Comparison of ENCODE assay signal across 13 mouse cellular contexts in the genomic region with DNA sequence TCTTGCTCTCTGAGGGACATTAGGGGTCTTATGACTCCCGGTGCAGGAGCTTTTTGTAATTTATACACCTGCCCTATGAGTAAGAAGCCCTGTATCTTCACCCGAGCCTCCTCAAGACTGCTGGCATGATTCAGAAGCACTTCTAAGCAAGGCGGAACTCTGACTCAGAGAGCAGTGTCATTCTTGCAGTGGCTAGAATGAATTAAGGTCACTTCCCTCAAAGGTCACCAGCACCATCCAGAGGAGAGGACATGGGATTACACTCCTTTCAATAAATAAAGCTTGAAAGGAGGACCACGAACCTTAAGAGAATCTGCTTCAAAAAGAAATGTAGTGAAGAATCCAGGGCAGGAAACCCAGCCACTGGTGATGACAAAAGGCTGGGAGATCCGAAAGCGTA. TPM values are rescaled to one million over a fixed set of nuclear protein-coding genes. Genes with fewer than 3 reads are reported as not detected.
DNase-seq lines count a peak whose midpoint lies in the region; ATAC-seq and TF ChIP-seq lines count a peak whose summit lies in the region.
"Had no signal": no experiment of that assay in that cellular context is flagged by ENCODE, and none has a peak within 500 bp of the region (broad histone marks: within the 10 kb centered on the region; RNA-seq: fewer than 3 reads in every experiment).

No protein-coding gene starts in this region.

- WGBS in forebrain, postnatal 0 days: 89% methylated on average over 6 of the region's 6 CpGs
- WGBS in forebrain, embryonic 13.5 days: 92% methylated on average over 6 of the region's 6 CpGs
- 87% methylated on average over 6 of the region's 6 CpGs for WGBS in liver, postnatal 0 days (ENCODE audit: insufficient replicate concordance)
- WGBS in liver, embryonic 11.5 days: 85% methylated on average over 6 of the region's 6 CpGs
- WGBS in large intestine, adult 2 months: 76% methylated on average over 6 of the region's 6 CpGs

- no peak for TF ChIP-seq EP300 in liver, postnatal 0 days (IDR thresholded peaks at IDR 0.05; ENCODE audit: low read depth)

- no peaks in the 10 kb centered on the region for H3K27me3 ChIP-seq in forebrain, postnatal 0 days (ENCODE audit: insufficient read depth, low read length)
- no peaks in the 10 kb centered on the region for H3K27me3 ChIP-seq in forebrain, embryonic 13.5 days
- H3K27me3 ChIP-seq in liver, postnatal 0 days (ENCODE audit: insufficient read depth, low read length): no peaks in the 10 kb centered on the region
- no peaks in the 10 kb centered on the region for H3K27me3 ChIP-seq in liver, embryonic 11.5 days (replicated peaks; ENCODE audit: control insufficient read depth, insufficient read depth, low read length)
- H3K27me3 ChIP-seq: megakaryocyte, embryonic 14.5 days had no signal

- H3K4me2 ChIP-seq in forebrain, postnatal 0 days (ENCODE audit: low read depth): no peak overlapping the region
- no peak overlapping the region for H3K4me2 ChIP-seq in forebrain, embryonic 13.5 days
- no peak overlapping the region for H3K4me2 ChIP-seq in liver, postnatal 0 days (ENCODE audit: low read depth, low read length)
- H3K4me2 ChIP-seq in liver, embryonic 11.5 days: no peak overlapping the region

- H3K9me3 ChIP-seq in forebrain, postnatal 0 days (ENCODE audit: low read length): no peaks in the 10 kb centered on the region
- no peaks in the 10 kb centered on the region for H3K9me3 ChIP-seq in forebrain, embryonic 13.5 days (replicated peaks)
- H3K9me3 ChIP-seq in liver, postnatal 0 days (ENCODE audit: low read length): no peaks in the 10 kb centered on the region
- H3K9me3 ChIP-seq in liver, embryonic 11.5 days (ENCODE audit: control insufficient read depth, low read length): no peaks in the 10 kb centered on the region
- H3K9me3 ChIP-seq: embryonic facial prominence, embryonic 10.5 days; hindbrain, embryonic 10.5 days; limb, embryonic 10.5 days; megakaryocyte, embryonic 14.5 days had no signal

- ATAC-seq in forebrain, postnatal 0 days: no peak
- no peak for ATAC-seq in forebrain, embryonic 13.5 days
- ATAC-seq in liver, postnatal 0 days: no peak
- ATAC-seq in liver, embryonic 11.5 days (replicated peaks; ENCODE audit: low FRiP score): no peak
- no peak for ATAC-seq in megakaryocyte, adult 5-6 weeks (ENCODE audit: poor library complexity, severe bottlenecking)

- TF ChIP-seq CTCF in forebrain, postnatal 0 days (IDR thresholded peaks at IDR 0.05; ENCODE audit: low read depth): peak; percentile 30
- peak; percentile 71 for TF ChIP-seq CTCF in liver, postnatal 0 days (IDR thresholded peaks at IDR 0.05; ENCODE audit: low read depth)

- no peak for DNase-seq in forebrain, postnatal 0 days
- no peak for DNase-seq in liver, postnatal 0 days
- no peak for DNase-seq in liver, embryonic 11.5 days (ENCODE audit: low spot score)
- DNase-seq in adrenal gland, adult 8-10 months: peak; percentile 45
- peak; percentile 1 for DNase-seq in large intestine, adult 2 months (ENCODE audit: low read depth, low spot score)
- DNase-seq in right cerebral cortex, postnatal 10 days (ENCODE audit: low spot score in 2 of 2): no peak
- DNase-seq: kidney, postnatal 10 days had no signal

- H3K27ac ChIP-seq in forebrain, postnatal 0 days (ENCODE audit: low read depth, low read length): no peak overlapping the region
- no peak overlapping the region for H3K27ac ChIP-seq in forebrain, embryonic 13.5 days
- H3K27ac ChIP-seq in liver, postnatal 0 days (ENCODE audit: low read depth): no peak overlapping the region
- H3K27ac ChIP-seq in liver, embryonic 11.5 days (ENCODE audit: low read depth, low read length): no peak overlapping the region; the same call in 1 of the 2 replicates
- H3K27ac ChIP-seq: embryonic facial prominence, embryonic 10.5 days; hindbrain, embryonic 10.5 days; limb, embryonic 10.5 days had no signal

- H3K36me3 ChIP-seq in forebrain, postnatal 0 days (ENCODE audit: insufficient read depth): peaks cover 20% of the 10 kb centered on the region; the same call in 1 of the 2 replicates
- H3K36me3 ChIP-seq in forebrain, embryonic 13.5 days (ENCODE audit: poor library complexity, severe bottlenecking): peaks cover 67% of the 10 kb centered on the region
- peaks cover 45% of the 10 kb centered on the region for H3K36me3 ChIP-seq in liver, postnatal 0 days (replicated peaks; ENCODE audit: insufficient read depth, low read length)
- H3K36me3 ChIP-seq in liver, embryonic 11.5 days (ENCODE audit: control insufficient read depth, insufficient read depth, low read length): peaks cover 38% of the 10 kb centered on the region

- no peak overlapping the region for H3K4me3 ChIP-seq in forebrain, postnatal 0 days (ENCODE audit: low read depth, low read length)
- H3K4me3 ChIP-seq in forebrain, embryonic 13.5 days: no peak overlapping the region
- no peak overlapping the region for H3K4me3 ChIP-seq in liver, postnatal 0 days (ENCODE audit: low read depth, low read length)
- no peak overlapping the region for H3K4me3 ChIP-seq in liver, embryonic 11.5 days (ENCODE audit: low read depth, low read length)
- H3K4me3 ChIP-seq: embryonic facial prominence, embryonic 10.5 days; hindbrain, embryonic 10.5 days; limb, embryonic 10.5 days; megakaryocyte, embryonic 14.5 days had no signal

- H3K9ac ChIP-seq in forebrain, postnatal 0 days: no peak overlapping the region
- H3K9ac ChIP-seq in forebrain, embryonic 13.5 days: no peak overlapping the region
- no peak overlapping the region for H3K9ac ChIP-seq in liver, postnatal 0 days (replicated peaks)
- no peak overlapping the region for H3K9ac ChIP-seq in liver, embryonic 11.5 days (ENCODE audit: low read depth, low read length)

- no peaks in the 10 kb centered on the region for H3K4me1 ChIP-seq in forebrain, postnatal 0 days (ENCODE audit: insufficient read depth)
- no peaks in the 10 kb centered on the region for H3K4me1 ChIP-seq in forebrain, embryonic 13.5 days
- H3K4me1 ChIP-seq in liver, postnatal 0 days (ENCODE audit: insufficient read depth): no peaks in the 10 kb centered on the region
- H3K4me1 ChIP-seq in liver, embryonic 11.5 days (replicated peaks; ENCODE audit: control insufficient read depth, insufficient read depth, low read length): no peaks in the 10 kb centered on the region
- H3K4me1 ChIP-seq: embryonic facial prominence, embryonic 10.5 days; hindbrain, embryonic 10.5 days; limb, embryonic 10.5 days; megakaryocyte, embryonic 14.5 days had no signal

RNA-seq across cellular contexts. Expression of gene Wdhd1, which starts 26.8 kb away (rescaled TPM):
- total RNA-seq in forebrain, postnatal 0 days (2014; rRNA removed): 6.9 and 9.1 TPM in 2 replicates
- 3.4 and 5.3 TPM in 2 replicates for polyA plus RNA-seq in forebrain, postnatal 0 days (2015; fragmentation: Nextera tagmentation; extraction: Ambion mirVana)
- polyA plus RNA-seq in forebrain, embryonic 13.5 days (2015; fragmentation: Nextera tagmentation; extraction: Ambion mirVana): 30.2 and 33.9 TPM in 2 replicates
- 10.1 and 13.7 TPM in 2 replicates for polyA plus RNA-seq in liver, postnatal 0 days (2015; fragmentation: Nextera tagmentation; extraction: Ambion mirVana)
- polyA plus RNA-seq in liver, embryonic 11.5 days (2014; fragmentation: Nextera tagmentation; extraction: Ambion mirVana): 65.7 and 68.8 TPM in 2 replicates
- 1 to 10 TPM; 2.1 to 4.8 (median 2.6) TPM for total RNA-seq in adrenal gland, adult 8-10 months (2022)
- polyA plus RNA-seq in large intestine, adult 2 months (2012; rRNA removed): 3.3 and 4.6 TPM in 2 replicates
- total RNA-seq in megakaryocyte, adult 5-6 weeks (2015): 28.1 and 30.4 TPM in 2 replicates
- 66.9 and 71.0 TPM in 2 replicates for total RNA-seq in megakaryocyte, adult 5-6 weeks (2017)

RNA-seq across cellular contexts. Expression of gene Socs4, which starts 26.9 kb away (rescaled TPM):
- 5.8 and 8.2 TPM in 2 replicates for total RNA-seq in forebrain, postnatal 0 days (2014; rRNA removed)
- 2.3 and 2.4 TPM in 2 replicates for polyA plus RNA-seq in forebrain, postnatal 0 days (2015; fragmentation: Nextera tagmentation; extraction: Ambion mirVana)
- 4.5 and 4.9 TPM in 2 replicates for polyA plus RNA-seq in forebrain, embryonic 13.5 days (2015; fragmentation: Nextera tagmentation; extraction: Ambion mirVana)
- 1.7 and 1.9 TPM in 2 replicates for polyA plus RNA-seq in liver, postnatal 0 days (2015; fragmentation: Nextera tagmentation; extraction: Ambion mirVana)
- 4.6 and 4.8 TPM in 2 replicates for polyA plus RNA-seq in liver, embryonic 11.5 days (2014; fragmentation: Nextera tagmentation; extraction: Ambion mirVana)
- 10 to 100 TPM; 19.8 to 21.7 (median 20.8) TPM for total RNA-seq in adrenal gland, adult 8-10 months (2022)
- polyA plus RNA-seq in large intestine, adult 2 months (2012; rRNA removed): 3.2 and 6.0 TPM in 2 replicates
- total RNA-seq in megakaryocyte, adult 5-6 weeks (2015): 20.3 and 23.5 TPM in 2 replicates
- 15.7 and 18.1 TPM in 2 replicates for total RNA-seq in megakaryocyte, adult 5-6 weeks (2017)

RNA-seq across cellular contexts. Expression of gene Mapk1ip1l, which starts 48.2 kb away (rescaled TPM):
- 41.2 and 60.4 TPM in 2 replicates for total RNA-seq in forebrain, postnatal 0 days (2014; rRNA removed)
- polyA plus RNA-seq in forebrain, postnatal 0 days (2015; fragmentation: Nextera tagmentation; extraction: Ambion mirVana): 24.4 and 36.7 TPM in 2 replicates
- 66.5 and 72.1 TPM in 2 replicates for polyA plus RNA-seq in forebrain, embryonic 13.5 days (2015; fragmentation: Nextera tagmentation; extraction: Ambion mirVana)
- 15.1 and 16.6 TPM in 2 replicates for polyA plus RNA-seq in liver, postnatal 0 days (2015; fragmentation: Nextera tagmentation; extraction: Ambion mirVana)
- 84.7 and 88.8 TPM in 2 replicates for polyA plus RNA-seq in liver, embryonic 11.5 days (2014; fragmentation: Nextera tagmentation; extraction: Ambion mirVana)
- total RNA-seq in adrenal gland, adult 8-10 months (2022): 10 to 100 TPM; 68.5 to 86.6 (median 83.1) TPM
- polyA plus RNA-seq in large intestine, adult 2 months (2012; rRNA removed): 33.5 and 61.4 TPM in 2 replicates
- 65.7 and 68.3 TPM in 2 replicates for total RNA-seq in megakaryocyte, adult 5-6 weeks (2015)
- 42.3 and 49.4 TPM in 2 replicates for total RNA-seq in megakaryocyte, adult 5-6 weeks (2017)

Comparison
In these comparisons a context has a peak if more than half of its experiments do, and no peak if none do; other contexts are left out.
1. DNase-seq: peak in adrenal gland, adult 8-10 months (single experiment) and large intestine, adult 2 months (single experiment); none in forebrain, postnatal 0 days (single experiment), liver, postnatal 0 days (single experiment), liver, embryonic 11.5 days (single experiment) and right cerebral cortex, postnatal 10 days (0 of 2).